Mouse (Mus musculus): ENCODE results near the gene Pacsin3. TPM values are rescaled to one million over a fixed set of nuclear protein-coding genes. Genes with fewer than 3 reads are reported as not detected.

Pacsin3 gene
- polyA plus RNA-seq, 1 experiment = 2.2 TPM

- WGBS = 81% methylated on average over 2 of the region's 2 CpGs
- no peak for DNase-seq (ENCODE audit: low read depth in 1 of 2, low spot score in 2 of 2)
- no peak for TF ChIP-seq POLR2A (IDR thresholded peaks at IDR 0.05; ENCODE audit: low read depth, low read length)
- Histone ChIP-seq H3K36me3 (ENCODE audit: control insufficient read depth, insufficient read depth, low read length) (no peaks in the 10 kb centered on the region), H3K4me1 (ENCODE audit: control insufficient read depth, insufficient read depth, insufficient read length) (no peaks in the 10 kb centered on the region), H3K27me3 (ENCODE audit: control insufficient read depth, insufficient read depth, low read length) (no peaks in the 10 kb centered on the region), H3K27ac (ENCODE audit: insufficient read depth, low read length) (no peak overlapping the region), H3K4me3 (ENCODE audit: extremely low read depth, insufficient read depth, insufficient read length) (no peak overlapping the region)
Measured at GRCm38 (mm10) chr2:91301836-91302235, 46.1 kb downstream of the Pacsin3 start.

GRCm38 (mm10) chr2:91302845-91303244 is 47.1 kb downstream of the Pacsin3 start:
- 69% methylated on average over 3 of the region's 3 CpGs for WGBS
- no peak overlapping the region for H3K4me3 ChIP-seq (ENCODE audit: extremely low read depth, insufficient read depth, insufficient read length)

GRCm38 (mm10) chr2:91305926-91306325 is 50.2 kb downstream of the Pacsin3 start:
- Histone ChIP-seq H3K27me3 (ENCODE audit: control insufficient read depth, insufficient read depth, low read length) (no peaks in the 10 kb centered on the region), H3K36me3 (ENCODE audit: control insufficient read depth, insufficient read depth, low read length) (no peaks in the 10 kb centered on the region), H3K4me1 (ENCODE audit: control insufficient read depth, insufficient read depth, insufficient read length) (no peaks in the 10 kb centered on the region), H3K27ac (ENCODE audit: insufficient read depth, low read length) (no peak overlapping the region), H3K4me3 (ENCODE audit: extremely low read depth, insufficient read depth, insufficient read length) (no peak overlapping the region)
- DNase-seq (ENCODE audit: low read depth in 1 of 2, low spot score in 2 of 2) = no peak
- WGBS = 90% methylated on average over 9 of the region's 9 CpGs
- TF ChIP-seq CTCF (IDR thresholded peaks at IDR 0.05; ENCODE audit: extremely low read depth, insufficient read depth, insufficient read length, insufficient replicate concordance) (no peak), POLR2A (IDR thresholded peaks at IDR 0.05; ENCODE audit: low read depth, low read length) (no peak)

More at GRCm38 (mm10) chr2:91302845-91303244, 47.1 kb downstream of the Pacsin3 start:
- TF ChIP-seq CTCF (IDR thresholded peaks at IDR 0.05; ENCODE audit: extremely low read depth, insufficient read depth, insufficient read length, insufficient replicate concordance) (no peak), POLR2A (IDR thresholded peaks at IDR 0.05; ENCODE audit: low read depth, low read length) (no peak)
- no peak for DNase-seq (ENCODE audit: low read depth in 1 of 2, low spot score in 2 of 2)
- no peak overlapping the region for H3K27ac ChIP-seq (ENCODE audit: insufficient read depth, low read length)
- H3K27me3 ChIP-seq (ENCODE audit: control insufficient read depth, insufficient read depth, low read length) = no peaks in the 10 kb centered on the region
- no peaks in the 10 kb centered on the region for H3K4me1 ChIP-seq (ENCODE audit: control insufficient read depth, insufficient read depth, insufficient read length)
- no peaks in the 10 kb centered on the region for H3K36me3 ChIP-seq (ENCODE audit: control insufficient read depth, insufficient read depth, low read length)

- no peaks in the 10 kb centered on the region for H3K36me3 ChIP-seq (ENCODE audit: control insufficient read depth, insufficient read depth, low read length)
- no peak overlapping the region for H3K27ac ChIP-seq (ENCODE audit: insufficient read depth, low read length)
- DNase-seq (ENCODE audit: low read depth in 1 of 2, low spot score in 2 of 2) = no peak
- no peak overlapping the region for H3K4me3 ChIP-seq (ENCODE audit: extremely low read depth, insufficient read depth, insufficient read length)
- TF ChIP-seq CTCF (IDR thresholded peaks at IDR 0.05; ENCODE audit: extremely low read depth, insufficient read depth, insufficient read length, insufficient replicate concordance) (no peak), POLR2A (IDR thresholded peaks at IDR 0.05; ENCODE audit: low read depth, low read length) (no peak)
- H3K4me1 ChIP-seq (ENCODE audit: control insufficient read depth, insufficient read depth, insufficient read length) = no peaks in the 10 kb centered on the region
- no peaks in the 10 kb centered on the region for H3K27me3 ChIP-seq (ENCODE audit: control insufficient read depth, insufficient read depth, low read length)
Measured at GRCm38 (mm10) chr2:91306589-91306988, 50.8 kb downstream of the Pacsin3 start.

GRCm38 (mm10) chr2:91308680-91309079 is 52.9 kb downstream of the Pacsin3 start:
- no peak for TF ChIP-seq CTCF (IDR thresholded peaks at IDR 0.05; ENCODE audit: extremely low read depth, insufficient read depth, insufficient read length, insufficient replicate concordance)
- no peaks in the 10 kb centered on the region for H3K36me3 ChIP-seq (ENCODE audit: control insufficient read depth, insufficient read depth, low read length)
- H3K4me1 ChIP-seq (ENCODE audit: control insufficient read depth, insufficient read depth, insufficient read length) = no peaks in the 10 kb centered on the region
- H3K4me3 ChIP-seq (ENCODE audit: extremely low read depth, insufficient read depth, insufficient read length) = no peak overlapping the region
- WGBS = 40% methylated on average over 5 of the region's 5 CpGs
- no peak overlapping the region for H3K27ac ChIP-seq (ENCODE audit: insufficient read depth, low read length)
- H3K27me3 ChIP-seq (ENCODE audit: control insufficient read depth, insufficient read depth, low read length) = no peaks in the 10 kb centered on the region
- no peak for DNase-seq (ENCODE audit: low read depth in 1 of 2, low spot score in 2 of 2)

- Histone ChIP-seq H3K36me3 (ENCODE audit: control insufficient read depth, insufficient read depth, low read length) (no peaks in the 10 kb centered on the region), H3K27me3 (ENCODE audit: control insufficient read depth, insufficient read depth, low read length) (no peaks in the 10 kb centered on the region), H3K4me1 (ENCODE audit: control insufficient read depth, insufficient read depth, insufficient read length) (no peaks in the 10 kb centered on the region), H3K4me3 (ENCODE audit: extremely low read depth, insufficient read depth, insufficient read length) (no peak overlapping the region), H3K27ac (ENCODE audit: insufficient read depth, low read length) (no peak overlapping the region)
- TF ChIP-seq CTCF (IDR thresholded peaks at IDR 0.05; ENCODE audit: extremely low read depth, insufficient read depth, insufficient read length, insufficient replicate concordance) = no peak
- TF ChIP-seq POLR2A (IDR thresholded peaks at IDR 0.05; ENCODE audit: low read depth, low read length) = no peak
- no peak for DNase-seq (ENCODE audit: low read depth in 1 of 2, low spot score in 2 of 2)
- WGBS = 85% methylated on average over 3 of the region's 3 CpGs
Measured at GRCm38 (mm10) chr2:91309546-91309945, 53.8 kb downstream of the Pacsin3 start.

- WGBS = 86% methylated on average over 10 of the region's 10 CpGs
- H3K4me3 ChIP-seq (ENCODE audit: extremely low read depth, insufficient read depth, insufficient read length) = no peak overlapping the region
- no peak for TF ChIP-seq POLR2A (IDR thresholded peaks at IDR 0.05; ENCODE audit: low read depth, low read length)
- no peak for TF ChIP-seq CTCF (IDR thresholded peaks at IDR 0.05; ENCODE audit: extremely low read depth, insufficient read depth, insufficient read length, insufficient replicate concordance)
- H3K27ac ChIP-seq (ENCODE audit: insufficient read depth, low read length) = no peak overlapping the region
- no peak for DNase-seq (ENCODE audit: low read depth in 1 of 2, low spot score in 2 of 2)
- H3K4me1 ChIP-seq (ENCODE audit: control insufficient read depth, insufficient read depth, insufficient read length) = no peaks in the 10 kb centered on the region
- no peaks in the 10 kb centered on the region for H3K27me3 ChIP-seq (ENCODE audit: control insufficient read depth, insufficient read depth, low read length)
- H3K36me3 ChIP-seq (ENCODE audit: control insufficient read depth, insufficient read depth, low read length) = no peaks in the 10 kb centered on the region
Measured at GRCm38 (mm10) chr2:91312578-91313311, 57.0 kb downstream of the Pacsin3 start.

Measured in spleen, adult 2 months (tissue).